Mouse (Mus musculus): Measurements from ENCODE around the gene Pip4p1.

DNA sequence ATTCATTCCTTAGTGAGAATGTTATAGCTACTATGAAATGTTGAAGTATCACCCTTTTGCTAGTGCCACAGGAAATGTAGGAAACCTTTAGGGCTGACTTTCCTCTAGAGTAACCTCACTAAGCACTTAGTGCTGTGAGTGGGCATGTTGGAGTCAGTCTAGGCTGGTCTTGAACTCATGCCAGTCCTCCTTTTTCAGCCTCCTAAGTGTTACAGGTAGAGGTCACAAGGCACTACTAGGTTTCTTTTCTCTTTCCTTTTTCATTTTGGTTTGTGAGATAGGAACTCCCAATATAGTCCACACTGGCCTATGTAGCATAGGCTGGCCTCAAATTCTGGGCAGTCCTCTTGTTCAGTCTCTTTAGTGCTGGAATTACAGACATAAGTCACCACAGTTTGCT, 35.2 kb downstream of the Pip4p1 start:
- TF ChIP-seq CTCF (conservative IDR thresholded peaks at IDR 0.05; ENCODE audit: insufficient read depth, insufficient read length, low read depth, low read length) (no peak), POLR2A (IDR thresholded peaks at IDR 0.05; ENCODE audit: low read depth, low read length) (no peak)

Measured in kidney, adult 2 months (tissue).